Mouse (Mus musculus): ENCODE measurements around the gene Olfr101.

- TF ChIP-seq CTCF (IDR thresholded peaks at IDR 0.05; ENCODE audit: low read depth, low read length) (no peak), POLR2A (IDR thresholded peaks at IDR 0.05; ENCODE audit: extremely low read depth, insufficient read depth, low read length) (no peak)
Observed at GRCm38 (mm10) chr17:37276573-37276972, 27.5 kb downstream of the Olfr101 start.

Measured in liver, adult 2 months (tissue).